Mouse (Mus musculus): ENCODE data around the gene Dcbld1.

DNA sequence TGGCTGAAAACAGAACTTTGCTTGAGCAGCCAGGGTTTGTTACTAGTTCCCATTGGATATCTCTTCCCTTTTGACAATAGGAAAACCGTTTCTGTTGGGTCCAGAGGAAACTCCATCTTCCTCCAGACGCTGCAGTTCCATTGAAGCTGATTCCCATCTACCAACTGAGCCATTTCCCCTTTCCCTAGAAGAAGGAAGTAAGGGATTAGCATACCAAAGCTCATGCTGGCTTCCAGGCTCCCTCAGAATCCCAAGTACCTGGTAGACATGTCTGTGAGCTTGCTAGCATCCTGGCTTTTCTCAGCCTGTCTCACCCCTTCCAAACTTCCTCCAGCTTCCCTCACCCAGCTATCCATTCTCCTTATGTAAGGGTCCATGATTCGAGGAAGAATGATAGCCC lies 45.4 kb downstream of the Dcbld1 start:
- TF ChIP-seq POLR2A (IDR thresholded peaks at IDR 0.05; ENCODE audit: borderline replicate concordance, low read depth, low read length) (no peak), CTCF (IDR thresholded peaks at IDR 0.05; ENCODE audit: low read depth, low read length) (no peak)

All from bone marrow macrophage, adult 2 months (primary cell).